Mouse (Mus musculus) splenic B cell, adult 2 months (primary cell): ENCODE measurements around the gene Relb.

Source experiments
- DNase-seq: peaks from one replicate; pipeline ENCODE4 v3.0.0-alpha.2; 2011; ENCODE audit warnings: low read depth, low spot score
- H3K27me3 ChIP-seq: 2 replicates; pipeline ENCODE4 v1.6.1; 2012; ENCODE audit warnings: mild to moderate bottlenecking, low read length, moderate library complexity, mixed read lengths; ENCODE audit not compliant: control insufficient read depth, poor library complexity, insufficient read depth, severe bottlenecking
- H3K36me3 ChIP-seq: 2 replicates; pipeline ENCODE4 v1.6.1; 2012; ENCODE audit warnings: mild to moderate bottlenecking, low read length, moderate library complexity, mixed read lengths; ENCODE audit not compliant: control insufficient read depth, poor library complexity, insufficient read depth, severe bottlenecking

Gene Relb

GRCm38 (mm10) chr7:19651063-19651786, 22.0 kb upstream of the Relb start:
- DNase-seq, result no peak
- Histone ChIP-seq H3K27me3 (no peaks in the 10 kb centered on the region), H3K36me3 (peaks cover 11% of the 10 kb centered on the region)

GRCm38 (mm10) chr7:19641223-19641622, 12.0 kb upstream of the Relb start:
- Histone ChIP-seq H3K27me3 (no peaks in the 10 kb centered on the region), H3K36me3 (peaks cover 30% of the 10 kb centered on the region)
- DNase-seq, result no peak

GRCm38 (mm10) chr7:19635074-19635827, 6.0 kb upstream of the Relb start:
- no peaks in the 10 kb centered on the region for H3K27me3 ChIP-seq

GRCm38 (mm10) chr7:19634591-19634990, 5.4 kb upstream of the Relb start:
- H3K27me3 ChIP-seq, result no peaks in the 10 kb centered on the region
- no peak for DNase-seq
- H3K36me3 ChIP-seq, result peaks cover 22% of the 10 kb centered on the region

More at GRCm38 (mm10) chr7:19635074-19635827, 6.0 kb upstream of the Relb start:
- H3K36me3 ChIP-seq, result peaks cover 22% of the 10 kb centered on the region
- DNase-seq, result no peak

- no peak for DNase-seq
- Histone ChIP-seq H3K27me3 (no peaks in the 10 kb centered on the region), H3K36me3 (peaks cover 22% of the 10 kb centered on the region)
Observed at GRCm38 (mm10) chr7:19633855-19634254, 4.6 kb upstream of the Relb start.

GRCm38 (mm10) chr7:19633197-19633596, 4.0 kb upstream of the Relb start:
- Histone ChIP-seq H3K36me3 (peaks cover 16% of the 10 kb centered on the region), H3K27me3 (no peaks in the 10 kb centered on the region)
- no peak for DNase-seq

DNA sequence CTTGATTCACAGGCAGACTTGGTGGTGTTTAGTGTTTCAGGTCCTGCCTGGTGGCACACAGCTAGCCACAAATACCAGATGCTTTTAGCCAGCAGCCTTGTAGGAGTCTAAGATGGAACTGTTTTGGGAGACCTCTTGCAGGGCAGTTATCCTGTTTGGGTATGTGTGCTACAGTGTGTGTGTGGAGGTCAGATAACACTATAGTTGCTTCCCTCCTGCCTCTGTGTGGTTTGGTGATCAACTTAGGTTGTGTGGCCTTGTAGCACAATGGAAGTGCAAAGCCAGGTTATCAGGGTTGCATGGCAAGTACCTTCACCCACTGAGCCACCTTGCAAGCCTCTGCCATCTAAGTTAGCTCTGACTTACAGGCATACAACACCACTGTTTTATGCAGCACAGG, 3.5 kb upstream of the Relb start:
- no peak for DNase-seq
- Histone ChIP-seq H3K27me3 (no peaks in the 10 kb centered on the region), H3K36me3 (peaks cover 11% of the 10 kb centered on the region)

- H3K27me3 ChIP-seq, result no peaks in the 10 kb centered on the region
- no peak for DNase-seq
- peaks cover 11% of the 10 kb centered on the region for H3K36me3 ChIP-seq
Observed at GRCm38 (mm10) chr7:19632275-19632674, 3.0 kb upstream of the Relb start.

- DNase-seq, result peak; percentile 99
- Histone ChIP-seq H3K27me3 (no peaks in the 10 kb centered on the region; the same call in 1 of the 2 replicates), H3K36me3 (peaks cover 18% of the 10 kb centered on the region)
Observed at GRCm38 (mm10) chr7:19628536-19629360, 490 bp downstream of the Relb start.

DNA sequence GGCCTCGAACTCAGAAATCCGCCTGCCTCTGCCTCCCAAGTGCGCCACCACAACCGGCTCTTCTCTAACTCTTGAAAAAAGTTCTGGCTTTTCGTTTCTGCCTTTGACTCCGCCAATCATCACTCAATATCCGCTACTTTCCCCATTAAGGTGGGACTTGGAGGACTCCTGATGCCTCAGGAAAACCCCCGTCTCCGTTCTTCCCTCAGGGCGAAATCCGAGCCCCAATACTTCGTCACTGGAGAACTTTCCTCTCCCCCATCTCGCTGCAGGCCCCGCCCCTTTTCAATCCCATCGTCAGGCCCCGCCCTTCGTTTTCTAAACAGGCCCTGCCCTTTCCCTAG, 1.1 kb downstream of the Relb start:
- no peak for DNase-seq
- H3K36me3 ChIP-seq, result peaks cover 16% of the 10 kb centered on the region
- no peaks in the 10 kb centered on the region; the same call in 1 of the 2 replicates for H3K27me3 ChIP-seq

DNA sequence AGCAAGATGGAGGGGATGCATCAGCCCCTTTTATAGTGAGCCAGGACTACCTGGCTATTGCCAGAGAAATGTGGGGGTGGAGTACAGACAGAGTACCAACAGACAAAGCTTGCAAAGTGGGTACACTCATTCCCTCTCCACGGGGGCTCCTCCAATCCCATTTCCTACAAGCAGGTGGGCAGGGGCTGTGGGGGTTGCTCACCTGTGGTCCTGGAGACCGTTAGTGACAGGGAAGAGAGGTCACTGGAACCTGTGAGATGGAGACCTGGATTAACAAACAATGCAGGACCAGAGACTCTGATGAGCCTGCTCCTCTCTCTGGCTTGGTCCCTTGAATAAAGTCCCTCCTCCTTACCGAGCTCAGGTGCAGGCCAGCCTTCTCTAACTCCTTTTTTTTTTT, 1.5 kb downstream of the Relb start:
- Histone ChIP-seq H3K27me3 (no peaks in the 10 kb centered on the region; the same call in 1 of the 2 replicates), H3K36me3 (peaks cover 16% of the 10 kb centered on the region)
- no peak for DNase-seq

GRCm38 (mm10) chr7:19623433-19623832, 5.8 kb downstream of the Relb start:
- Histone ChIP-seq H3K36me3 (peaks cover 20% of the 10 kb centered on the region), H3K27me3 (no peaks in the 10 kb centered on the region; the same call in 1 of the 2 replicates)
- DNase-seq, result no peak

GRCm38 (mm10) chr7:19622241-19622640, 7.0 kb downstream of the Relb start:
- DNase-seq, result no peak
- no peaks in the 10 kb centered on the region; the same call in 1 of the 2 replicates for H3K27me3 ChIP-seq

DNA sequence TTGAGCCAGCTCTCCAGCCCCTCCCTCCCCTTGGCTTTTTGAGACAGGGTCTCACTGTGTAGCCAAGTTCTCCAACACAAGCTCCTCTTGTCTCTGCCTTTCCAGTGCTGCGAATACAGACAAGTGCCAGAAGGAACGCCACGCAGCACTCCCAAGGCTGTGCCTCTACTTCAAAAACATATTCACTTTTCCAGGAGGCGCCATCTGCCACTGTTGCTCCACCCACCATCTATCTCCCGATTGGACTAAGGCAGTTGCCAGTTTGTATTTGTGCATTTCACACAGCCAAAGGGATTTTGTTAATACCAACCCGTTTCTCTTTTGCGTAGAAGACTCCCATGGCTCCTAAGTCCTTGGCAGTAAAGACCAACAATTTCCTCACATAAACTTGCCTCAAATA, 8.4 kb downstream of the Relb start:
- no peak for DNase-seq
- H3K27me3 ChIP-seq, result no peaks in the 10 kb centered on the region; the same call in 1 of the 2 replicates

More at GRCm38 (mm10) chr7:19622241-19622640, 7.0 kb downstream of the Relb start:
- H3K36me3 ChIP-seq, result peaks cover 25% of the 10 kb centered on the region

More for the DNA sequence above, 8.4 kb downstream of the Relb start:
- peaks cover 24% of the 10 kb centered on the region for H3K36me3 ChIP-seq
